Mouse (Mus musculus) heart, embryonic 11.5 days (tissue): ENCODE results near the gene Abcb8. TPM values are rescaled to one million over a fixed set of nuclear protein-coding genes. Genes with fewer than 3 reads are reported as not detected.

ENCODE experiments used
- ATAC-seq: fragments of 200-750 bp; cut with Nextera tagmentation; replicated peaks from 2 replicates; pipeline ENCODE4 v1.8.0; 2017; ENCODE audit warnings: moderate library complexity; ENCODE audit not compliant: insufficient number of reproducible peaks, low FRiP score, low TSS enrichment
- H3K27ac ChIP-seq: fragments of 300-500 bp; sonication (generic); 2 replicates; pipeline ENCODE4 v1.5.1; 2014; ENCODE audit warnings: mild to moderate bottlenecking, low read depth, low read length
- H3K27me3 ChIP-seq: fragments of 300-500 bp; sonication (generic); 2 replicates; pipeline ENCODE4 v1.6.1; 2014; ENCODE audit warnings: mild to moderate bottlenecking, low read length, mixed read lengths; ENCODE audit not compliant: control insufficient read depth, insufficient read depth
- H3K36me3 ChIP-seq: fragments of 300-500 bp; sonication (generic); 2 replicates; pipeline ENCODE4 v1.6.1; 2014; ENCODE audit warnings: mild to moderate bottlenecking, low read length, moderate library complexity, mixed read lengths; ENCODE audit not compliant: control insufficient read depth, insufficient read depth
- H3K4me1 ChIP-seq: fragments of 300-500 bp; sonication (generic); 2 replicates; pipeline ENCODE4 v1.6.1; 2014; ENCODE audit warnings: low read length; ENCODE audit not compliant: control insufficient read depth, insufficient read depth
- H3K4me2 ChIP-seq: fragments of 300-500 bp; sonication (generic); 2 replicates; pipeline ENCODE4 v1.6.1; 2014; ENCODE audit warnings: mild to moderate bottlenecking, moderate library complexity
- H3K4me3 ChIP-seq: fragments of 300-500 bp; sonication (generic); 2 replicates; pipeline ENCODE4 v1.5.1; 2014; ENCODE audit warnings: low read depth, low read length
- H3K9ac ChIP-seq: fragments of 300-500 bp; sonication (generic); 2 replicates; pipeline ENCODE4 v1.6.1; 2014; ENCODE audit warnings: mild to moderate bottlenecking, low read depth, low read length, moderate library complexity
- H3K9me3 ChIP-seq: fragments of 300-500 bp; sonication (generic); replicated peaks from 2 replicates; pipeline ENCODE4 v1.6.1; 2016; ENCODE audit warnings: low read length; ENCODE audit not compliant: control insufficient read depth
- WGBS: fragments of 180-500 bp; shearing (Covaris S2); extraction: QIAGEN DNeasy Blood & Tissue Kit; methylation state at CpG from one replicate; pipeline ENCODE4 v1.1.7; 2014; ENCODE audit not compliant: insufficient replicate concordance; 5-methylcytosine and 5-hydroxymethylcytosine counted together
- polyA plus RNA-seq: library from polyadenylated mRNA; unstranded; fragments of >200 nt; fragmentation: Nextera tagmentation; extraction: Ambion mirVana; gene quantifications from 2 replicates; pipeline ENCODE4 v1.2.1, GENCODE M21; 2014

The Abcb8 gene
- polyA plus RNA-seq, 1 experiment from 2014 or later, result 44.6 TPM

- Histone ChIP-seq H3K36me3 (peaks cover 6% of the 10 kb centered on the region; the same call in 1 of the 2 replicates), H3K4me2 (no peak overlapping the region)
- 92% methylated on average over 13 of the region's 13 CpGs for WGBS
These were observed 15.2 kb downstream of the Abcb8 start for GRCm38 (mm10) chr5:24408651-24409050.

DNA sequence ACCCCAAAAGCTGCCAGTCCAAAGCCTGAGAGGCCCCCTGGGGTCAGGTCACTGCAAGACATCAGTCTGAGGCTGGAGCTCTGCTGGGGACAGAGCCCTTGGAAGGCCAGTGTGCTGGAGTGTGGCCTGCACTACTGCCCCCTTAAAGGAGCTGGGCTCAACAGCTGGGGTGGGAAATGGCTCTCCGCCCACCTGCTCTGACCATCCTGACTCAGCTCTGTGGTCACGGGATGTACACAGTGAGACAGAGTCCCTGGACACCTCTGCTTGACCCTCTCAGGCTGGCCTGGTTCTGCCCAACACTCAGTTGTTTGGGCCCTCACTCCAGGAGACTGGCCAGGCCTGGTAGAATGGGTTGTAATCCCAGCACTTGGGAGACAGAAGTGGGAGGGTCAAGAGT lies 16.0 kb downstream of the Abcb8 start:
- WGBS, result 69% methylated on average over 2 of the region's 2 CpGs

More at GRCm38 (mm10) chr5:24408651-24409050, 15.2 kb downstream of the Abcb8 start:
- H3K4me3 ChIP-seq, result no peak overlapping the region
- no peak overlapping the region for H3K27ac ChIP-seq
- no peak for ATAC-seq
- H3K27me3 ChIP-seq, result peaks cover 3% of the 10 kb centered on the region
- H3K9me3 ChIP-seq, result no peaks in the 10 kb centered on the region
- H3K4me1 ChIP-seq, result no peaks in the 10 kb centered on the region
- no peak overlapping the region for H3K9ac ChIP-seq

GRCm38 (mm10) chr5:24412063-24412462 lies 18.6 kb downstream of the Abcb8 start:
- 75% methylated on average over 2 of the region's 2 CpGs for WGBS
- Histone ChIP-seq H3K4me3 (no peak overlapping the region), H3K27me3 (peaks cover 14% of the 10 kb centered on the region), H3K36me3 (no peaks in the 10 kb centered on the region), H3K9me3 (no peaks in the 10 kb centered on the region), H3K9ac (no peak overlapping the region), H3K27ac (no peak overlapping the region), H3K4me1 (0 out of 2 replicates have a peak, but pooled peaks cover 3% of the 10 kb centered on the region), H3K4me2 (no peak overlapping the region)
- no peak for ATAC-seq

More for the DNA sequence above, 16.0 kb downstream of the Abcb8 start:
- H3K4me1 ChIP-seq, result no peaks in the 10 kb centered on the region
- no peak overlapping the region for H3K9ac ChIP-seq
- no peak for ATAC-seq
- H3K27ac ChIP-seq, result no peak overlapping the region
- H3K4me3 ChIP-seq, result no peak overlapping the region
- peaks cover 6% of the 10 kb centered on the region; the same call in 1 of the 2 replicates for H3K36me3 ChIP-seq
- H3K4me2 ChIP-seq, result no peak overlapping the region
- peaks cover 11% of the 10 kb centered on the region for H3K27me3 ChIP-seq
- H3K9me3 ChIP-seq, result no peaks in the 10 kb centered on the region

- Histone ChIP-seq H3K4me3 (no peak within 1 kb of the TSS), H3K36me3 (no peaks in the 10 kb centered on the region), H3K9me3 (no peaks in the 10 kb centered on the region), H3K27me3 (peaks cover 14% of the 10 kb centered on the region), H3K4me2 (no peak within 1 kb of the TSS), H3K4me1 (0 out of 2 replicates have a peak, but pooled peaks cover 3% of the 10 kb centered on the region), H3K9ac (no peak within 1 kb of the TSS), H3K27ac (no peak within 1 kb of the TSS)
- ATAC-seq, result no peak
- 39% methylated on average over 11 of the region's 11 CpGs for WGBS
These were observed 19.7 kb downstream of the Abcb8 start, which contains the start of gene Asic3 for GRCm38 (mm10) chr5:24413042-24413693. Asic3 (plus strand) TSS chr5:24413392.

DNA sequence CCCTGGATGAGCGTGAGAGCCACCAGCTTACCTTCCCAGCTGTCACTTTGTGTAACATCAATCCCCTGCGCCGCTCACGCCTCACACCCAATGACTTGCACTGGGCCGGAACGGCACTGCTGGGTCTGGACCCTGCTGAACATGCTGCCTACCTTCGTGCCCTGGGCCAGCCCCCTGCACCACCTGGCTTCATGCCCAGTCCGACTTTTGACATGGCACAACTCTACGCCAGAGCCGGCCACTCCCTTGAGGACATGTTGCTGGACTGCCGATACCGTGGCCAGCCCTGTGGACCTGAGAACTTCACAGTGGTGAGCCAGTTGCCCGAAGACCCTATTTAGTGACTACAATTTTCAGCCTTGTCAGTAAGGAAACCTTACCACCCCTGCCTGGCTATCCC lies 20.5 kb downstream of the Abcb8 start:
- H3K27me3 ChIP-seq, result peaks cover 14% of the 10 kb centered on the region
- H3K9ac ChIP-seq, result no peak overlapping the region
- H3K4me3 ChIP-seq, result no peak overlapping the region
- H3K4me1 ChIP-seq, result 0 out of 2 replicates have a peak, but pooled peaks cover 3% of the 10 kb centered on the region
- no peak overlapping the region for H3K27ac ChIP-seq
- ATAC-seq, result no peak
- no peaks in the 10 kb centered on the region for H3K9me3 ChIP-seq
- no peaks in the 10 kb centered on the region for H3K36me3 ChIP-seq
- H3K4me2 ChIP-seq, result no peak overlapping the region
- 77% methylated on average over 13 of the region's 13 CpGs for WGBS

- Histone ChIP-seq H3K9me3 (no peaks in the 10 kb centered on the region), H3K27ac (no peak overlapping the region), H3K36me3 (peaks cover 2% of the 10 kb centered on the region; the same call in 1 of the 2 replicates), H3K27me3 (peaks cover 14% of the 10 kb centered on the region), H3K4me1 (0 out of 2 replicates have a peak, but pooled peaks cover 3% of the 10 kb centered on the region), H3K4me2 (peak overlapping the region; percentile 30), H3K4me3 (no peak overlapping the region), H3K9ac (no peak overlapping the region)
- 4% methylated on average over 21 of the region's 21 CpGs for WGBS
- ATAC-seq, result peak; percentile 37
These were observed 22.8 kb downstream of the Abcb8 start for GRCm38 (mm10) chr5:24416222-24416736.

GRCm38 (mm10) chr5:24417587-24417986 lies 24.1 kb downstream of the Abcb8 start:
- WGBS, result 77% methylated on average over 10 of the region's 10 CpGs
- H3K4me2 ChIP-seq, result no peak overlapping the region
- peaks cover 14% of the 10 kb centered on the region for H3K27me3 ChIP-seq
- H3K9me3 ChIP-seq, result no peaks in the 10 kb centered on the region
- no peak for ATAC-seq
- H3K4me3 ChIP-seq, result no peak overlapping the region
- peaks cover 4% of the 10 kb centered on the region; the same call in 1 of the 2 replicates for H3K4me1 ChIP-seq
- no peak overlapping the region for H3K27ac ChIP-seq
- peaks cover 2% of the 10 kb centered on the region; the same call in 1 of the 2 replicates for H3K36me3 ChIP-seq
- H3K9ac ChIP-seq, result no peak overlapping the region

DNA sequence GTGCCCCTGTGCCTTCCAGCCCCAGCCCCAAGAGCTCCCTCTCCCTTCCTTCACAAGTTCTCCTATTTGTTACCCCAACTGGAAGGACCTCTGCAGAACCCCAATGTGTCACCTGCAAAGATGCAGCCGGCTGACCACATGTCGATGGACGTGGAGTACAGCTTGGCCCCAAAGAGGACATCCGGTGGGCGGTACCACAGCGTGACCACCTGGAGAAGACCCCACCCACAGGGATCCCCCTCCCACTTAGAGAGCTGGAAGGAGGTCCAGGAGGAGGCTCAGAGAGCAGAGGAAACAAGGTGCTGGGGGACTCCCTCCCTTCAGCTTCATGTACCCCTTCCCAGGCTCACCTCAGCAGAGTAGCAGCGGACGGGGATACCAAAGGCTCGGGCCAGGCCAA lies 26.9 kb downstream of the Abcb8 start:
- Histone ChIP-seq H3K36me3 (peaks cover 2% of the 10 kb centered on the region; the same call in 1 of the 2 replicates), H3K9ac (no peak overlapping the region), H3K27me3 (no peaks in the 10 kb centered on the region), H3K27ac (no peak overlapping the region), H3K4me3 (no peak overlapping the region), H3K4me2 (no peak overlapping the region), H3K9me3 (no peaks in the 10 kb centered on the region), H3K4me1 (peaks cover 11% of the 10 kb centered on the region)
- ATAC-seq, result no peak
- 87% methylated on average over 9 of the region's 9 CpGs for WGBS
